ENCODE assay signal across 8 mouse cellular contexts in genomic region chr13:93772279-93772636, GRCm38 (mm10). TPM values are rescaled to one million over a fixed set of nuclear protein-coding genes. Genes with fewer than 3 reads are reported as not detected.
A peak's percentile ranks its signal among the peaks of the same experiment; 100 is the strongest.
DNase-seq lines count a peak whose midpoint lies in the region; ATAC-seq and TF ChIP-seq lines count a peak whose summit lies in the region.

No protein-coding gene starts in this region.

- dilution Hi-C loops in CH12.LX (cut with MboI; ENCODE audit: extremely low pct_ligation_motif_present, extremely low pct_unique_long_range_greater_than_20kb, low sequenced_read_pairs), result no loop called here

- H3K36me3 ChIP-seq in heart, embryonic 13.5 days, result no peaks in the 10 kb centered on the region
- H3K36me3 ChIP-seq in CH12.LX (replicated peaks in 1 of 2; ENCODE audit: control insufficient read depth in 1 of 2, insufficient read depth in 1 of 2, low read length in 1 of 2), result no peaks in the 10 kb centered on the region
- no peaks in the 10 kb centered on the region for H3K36me3 ChIP-seq in forebrain, embryonic 13.5 days (ENCODE audit: poor library complexity, severe bottlenecking)
- H3K36me3 ChIP-seq in liver, embryonic 13.5 days, result no peaks in the 10 kb centered on the region

- no peak for TF ChIP-seq EP300 in CH12.LX (IDR thresholded peaks at IDR 0.05; ENCODE audit: low read length)

- no peak for ATAC-seq in heart, embryonic 13.5 days (ENCODE audit: extremely low read depth, insufficient number of reproducible peaks, low FRiP score, low TSS enrichment)
- no peak for ATAC-seq in forebrain, embryonic 13.5 days
- peak; percentile 40 for ATAC-seq in liver, embryonic 13.5 days (ENCODE audit: low read depth)

- peak overlapping the region; percentile 69 for H3K4me3 ChIP-seq in heart, embryonic 13.5 days
- peak overlapping the region; percentile 43 to 57 (median 53) for H3K4me3 ChIP-seq in CH12.LX (replicated peaks in 1 of 3; ENCODE audit: low read depth in 2 of 3, low read length in 2 of 3, poor library complexity in 1 of 3)
- peak overlapping the region; percentile 70 for H3K4me3 ChIP-seq in forebrain, embryonic 13.5 days
- peak overlapping the region; percentile 68 for H3K4me3 ChIP-seq in liver, embryonic 13.5 days (replicated peaks)

- H3K9ac ChIP-seq in heart, embryonic 13.5 days, result peak overlapping the region; percentile 85
- peak overlapping the region; percentile 56 for H3K9ac ChIP-seq in CH12.LX (ENCODE audit: insufficient read depth, low read depth)
- H3K9ac ChIP-seq in forebrain, embryonic 13.5 days, result peak overlapping the region; percentile 86
- H3K9ac ChIP-seq in liver, embryonic 13.5 days, result peak overlapping the region; percentile 70

- no peak for DNase-seq in heart, postnatal 4 days
- no peak for DNase-seq in CH12.LX (ENCODE audit: extremely low read depth)
- no peak for DNase-seq in liver, embryonic 13.5 days
- DNase-seq in right cerebral cortex, postnatal 14 days, result no peak
- DNase-seq in cerebellum, postnatal 36 days, result no peak
- no peak for DNase-seq in kidney, postnatal 14 days

- WGBS in heart, embryonic 13.5 days, result 21% methylated on average over 8 of the region's 8 CpGs
- WGBS in forebrain, embryonic 13.5 days, result 29% methylated on average over 8 of the region's 8 CpGs
- WGBS in liver, embryonic 13.5 days (ENCODE audit: insufficient replicate concordance), result 20% methylated on average over 8 of the region's 8 CpGs

- in situ Hi-C loops in CH12.LX (cut with MboI; ENCODE audit: low pct_ligation_motif_present, low pct_unique_long_range_greater_than_20kb, low sequenced_read_pairs), result no loop called here

- no peak for TF ChIP-seq CTCF in CH12.LX (conservative IDR thresholded peaks at IDR 0.05 in 1 of 2, IDR thresholded peaks at IDR 0.05 in 1 of 2; ENCODE audit: low read depth in 2 of 2, low read length in 2 of 2)

- peaks cover 17% of the 10 kb centered on the region for H3K4me1 ChIP-seq in heart, embryonic 13.5 days
- H3K4me1 ChIP-seq in CH12.LX (ENCODE audit: control insufficient read depth in 1 of 2, insufficient read depth in 2 of 2), result no peaks in the 10 kb centered on the region
- H3K4me1 ChIP-seq in forebrain, embryonic 13.5 days, result peaks cover 11% of the 10 kb centered on the region
- H3K4me1 ChIP-seq in liver, embryonic 13.5 days (replicated peaks), result peaks cover 17% of the 10 kb centered on the region

- H3K79me2 ChIP-seq in CH12.LX (replicated peaks; ENCODE audit: control insufficient read depth, extremely low read depth, insufficient read depth, poor library complexity, severe bottlenecking), result no peaks in the 10 kb centered on the region

- H3K27ac ChIP-seq in heart, embryonic 13.5 days (replicated peaks), result peak overlapping the region; percentile 80
- no peak overlapping the region for H3K27ac ChIP-seq in CH12.LX (ENCODE audit: insufficient read depth, low read depth)
- 0 out of 2 replicates have a peak overlapping the region, but pooled peaks have one; percentile 86 for H3K27ac ChIP-seq in forebrain, embryonic 13.5 days
- H3K27ac ChIP-seq in liver, embryonic 13.5 days, result no peak overlapping the region

- peak overlapping the region; percentile 97 for H3K4me2 ChIP-seq in heart, embryonic 13.5 days
- H3K4me2 ChIP-seq in CH12.LX (ENCODE audit: insufficient read depth, low read depth, poor library complexity, severe bottlenecking), result peak overlapping the region; percentile 26; the same call in 1 of the 2 replicates
- peak overlapping the region; percentile 93 for H3K4me2 ChIP-seq in forebrain, embryonic 13.5 days
- peak overlapping the region; percentile 96 for H3K4me2 ChIP-seq in liver, embryonic 13.5 days

- TF ChIP-seq POLR2A in CH12.LX (IDR thresholded peaks at IDR 0.05; ENCODE audit: low read depth, low read length), result no peak

- peaks cover 4% of the 10 kb centered on the region; the same call in 1 of the 2 replicates for H3K27me3 ChIP-seq in heart, embryonic 13.5 days (replicated peaks)
- H3K27me3 ChIP-seq in CH12.LX (replicated peaks), result no peaks in the 10 kb centered on the region
- no peaks in the 10 kb centered on the region for H3K27me3 ChIP-seq in forebrain, embryonic 13.5 days
- peaks cover 16% of the 10 kb centered on the region for H3K27me3 ChIP-seq in liver, embryonic 13.5 days

- TF ChIP-seq RAD21 in CH12.LX (IDR thresholded peaks at IDR 0.05; ENCODE audit: low read depth, low read length), result no peak

- no peaks in the 10 kb centered on the region for H3K9me3 ChIP-seq in heart, embryonic 13.5 days
- H3K9me3 ChIP-seq in CH12.LX (replicated peaks; ENCODE audit: low read length), result no peaks in the 10 kb centered on the region
- H3K9me3 ChIP-seq in forebrain, embryonic 13.5 days (replicated peaks), result no peaks in the 10 kb centered on the region
- no peaks in the 10 kb centered on the region for H3K9me3 ChIP-seq in liver, embryonic 13.5 days (replicated peaks)

TF ChIP-seq in CH12.LX, 34 proteins besides CTCF, POLR2A, EP300 and RAD21:
- TF ChIP-seq USF2 (conservative IDR thresholded peaks at IDR 0.05; ENCODE audit: low read depth, low read length) (no peak), PAX5 (IDR thresholded peaks at IDR 0.05; ENCODE audit: low read length) (no peak), MEF2A (IDR thresholded peaks at IDR 0.05; ENCODE audit: borderline replicate concordance, low read depth, low read length) (no peak), GABPA (IDR thresholded peaks at IDR 0.05; ENCODE audit: insufficient replicate concordance, low read depth, low read length) (no peak), RCOR1 (conservative IDR thresholded peaks at IDR 0.05; ENCODE audit: low read depth, low read length) (no peak), MYC (IDR thresholded peaks at IDR 0.05; ENCODE audit: low read depth, low read length) (no peak), POLR2AphosphoS2 (IDR thresholded peaks at IDR 0.05; ENCODE audit: low read depth, low read length) (no peak), HCFC1 (IDR thresholded peaks at IDR 0.05; ENCODE audit: low read depth, low read length) (no peak), ZMIZ1 (IDR thresholded peaks at IDR 0.05; ENCODE audit: low read depth, low read length) (no peak), MAX (IDR thresholded peaks at IDR 0.05; ENCODE audit: low read length) (no peak), KAT2A (IDR thresholded peaks at IDR 0.05; ENCODE audit: insufficient replicate concordance, low read length) (no peak), SIN3A (IDR thresholded peaks at IDR 0.05; ENCODE audit: low read length) (no peak), CHD1 (IDR thresholded peaks at IDR 0.05; ENCODE audit: low read depth, low read length) (no peak), ZKSCAN1 (IDR thresholded peaks at IDR 0.05; ENCODE audit: borderline replicate concordance, low read depth, low read length) (no peak), ZC3H11A (IDR thresholded peaks at IDR 0.05; ENCODE audit: low read depth, low read length) (no peak), ETS1 (conservative IDR thresholded peaks at IDR 0.05; ENCODE audit: low read depth, low read length) (no peak), JUND (conservative IDR thresholded peaks at IDR 0.05; ENCODE audit: low read depth, low read length) (no peak), IRF4 (IDR thresholded peaks at IDR 0.05; ENCODE audit: low read depth, low read length) (no peak), NELFE (IDR thresholded peaks at IDR 0.05; ENCODE audit: low read depth, low read length) (no peak)
TF ChIP-seq in CH12.LX: peak in this region for 0.

RNA-seq across cellular contexts. Expression of gene Arsb, which starts 0.8 kb away (rescaled TPM):
- 6.9 and 9.0 TPM in 2 replicates for polyA plus RNA-seq in heart, embryonic 13.5 days (2015; fragmentation: Nextera tagmentation; extraction: Ambion mirVana)
- 10 to 100 TPM; 10.1 to 11.7 TPM for total RNA-seq in heart, postnatal 4 days (2021)
- total RNA-seq in CH12.LX (2012; rRNA removed), result 1.0 TPM in 2 replicates
- 1.5 and 2.0 TPM in 2 replicates for total RNA-seq in CH12.LX (2014; rRNA removed)
- 7.8 and 9.8 TPM in 2 replicates for polyA plus RNA-seq in CH12.LX (2012; ENCODE audit: insufficient read length, low read depth)
- polyA plus RNA-seq in forebrain, embryonic 13.5 days (2015; fragmentation: Nextera tagmentation; extraction: Ambion mirVana), result 4.6 and 6.1 TPM in 2 replicates
- polyA plus RNA-seq in liver, embryonic 13.5 days (2015; fragmentation: Nextera tagmentation; extraction: Ambion mirVana), result 2.0 and 2.9 TPM in 2 replicates

Comparison
In these comparisons a context has a peak if more than half of its experiments do, and no peak if none do; other contexts are left out.
1. H3K27ac ChIP-seq: peak in heart, embryonic 13.5 days (single experiment) and forebrain, embryonic 13.5 days (single experiment); none in CH12.LX (single experiment) and liver, embryonic 13.5 days (single experiment).
2. H3K4me2 ChIP-seq: peak in every context shown above with its lines; median percentile 97 in heart, embryonic 13.5 days; 96 in liver, embryonic 13.5 days; 93 in forebrain, embryonic 13.5 days; 26 in CH12.LX.
3. Peak in every context shown above with its lines, with median percentiles within 50 percentile points of each other: H3K4me3 ChIP-seq and H3K9ac ChIP-seq.